Mouse (Mus musculus) midbrain, embryonic 16.5 days (tissue): ENCODE measurements around the gene Rapgef5. TPM values are rescaled to one million over a fixed set of nuclear protein-coding genes. Genes with fewer than 3 reads are reported as not detected.

Experiments
- ATAC-seq: fragments of 200-750 bp; cut with Nextera tagmentation; 2 replicates; pipeline ENCODE4 v1.8.0; 2017; ENCODE audit warnings: moderate TSS enrichment
- H3K27ac ChIP-seq: fragments of 300-500 bp; sonication (generic); 2 replicates; pipeline ENCODE4 v1.5.1; 2014; ENCODE audit warnings: mild to moderate bottlenecking, low read length, mixed read lengths
- H3K27me3 ChIP-seq: fragments of 300-500 bp; sonication (generic); 2 replicates; pipeline ENCODE4 v1.6.1; 2014; ENCODE audit warnings: low read depth, low read length, mixed read lengths; ENCODE audit not compliant: control insufficient read depth, insufficient read depth
- H3K36me3 ChIP-seq: fragments of 300-500 bp; sonication (generic); 2 replicates; pipeline ENCODE4 v1.6.1; 2014; ENCODE audit warnings: mild to moderate bottlenecking, low read length, moderate library complexity, mixed read lengths; ENCODE audit not compliant: control insufficient read depth, insufficient read depth
- H3K4me1 ChIP-seq: fragments of 300-500 bp; sonication (generic); 2 replicates; pipeline ENCODE4 v1.6.1; 2014; ENCODE audit warnings: mild to moderate bottlenecking, low read length, mixed read lengths; ENCODE audit not compliant: control insufficient read depth, insufficient read depth
- H3K4me2 ChIP-seq: fragments of 300-500 bp; sonication (generic); 2 replicates; pipeline ENCODE4 v1.6.1; 2014; ENCODE audit warnings: mild to moderate bottlenecking, low read length, mixed read lengths
- H3K4me3 ChIP-seq: fragments of 300-500 bp; sonication (generic); 2 replicates; pipeline ENCODE4 v1.5.1; 2014; ENCODE audit warnings: low read depth, mild to moderate bottlenecking, low read length, moderate library complexity, mixed read lengths
- H3K9ac ChIP-seq: fragments of 300-500 bp; sonication (generic); 2 replicates; pipeline ENCODE4 v1.6.1; 2014; ENCODE audit warnings: low read depth, low read length, mixed read lengths
- H3K9me3 ChIP-seq: fragments of 300-500 bp; sonication (generic); replicated peaks from 2 replicates; pipeline ENCODE4 v1.6.1; 2014; ENCODE audit warnings: mild to moderate bottlenecking, low read length, mixed read lengths; ENCODE audit not compliant: control insufficient read depth, poor library complexity, severe bottlenecking
- WGBS: fragments of 180-500 bp; shearing (Covaris S2); extraction: QIAGEN DNeasy Blood & Tissue Kit; methylation state at CpG from one replicate; pipeline ENCODE4 v1.1.7; 2014; 5-methylcytosine and 5-hydroxymethylcytosine counted together
- polyA plus RNA-seq: library from polyadenylated mRNA; unstranded; fragments of >200 nt; fragmentation: Nextera tagmentation; extraction: Ambion mirVana; gene quantifications from 2 replicates; pipeline ENCODE4 v1.2.1, GENCODE M21; 2015

Gene Rapgef5
- polyA plus RNA-seq, 1 experiment from 2014 or later = 37.2 TPM

DNA sequence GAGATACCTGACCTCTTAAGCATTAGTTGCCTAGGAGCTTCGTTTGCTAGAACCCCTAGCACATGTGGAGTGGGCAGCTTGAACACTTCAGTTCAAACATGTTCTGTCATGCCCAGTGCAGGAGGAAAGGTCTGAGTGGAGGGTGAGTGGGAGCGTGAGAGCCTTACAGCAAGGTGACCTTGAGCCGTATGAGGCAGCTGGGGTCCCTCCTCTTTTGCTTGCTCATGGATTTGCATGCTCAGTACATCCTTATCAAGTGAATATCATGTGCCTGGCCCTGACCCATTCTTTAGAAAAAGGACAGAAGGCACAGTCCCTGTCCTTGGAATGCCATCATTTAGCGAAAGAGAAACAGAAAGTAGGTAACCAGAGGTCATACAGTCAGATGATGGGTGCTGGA is 165.0 kb downstream of the Rapgef5 start:
- WGBS = 86% methylated on average over 4 of the region's 4 CpGs
- H3K27me3 ChIP-seq = no peaks in the 10 kb centered on the region
- H3K9ac ChIP-seq = no peak overlapping the region
- no peaks in the 10 kb centered on the region for H3K9me3 ChIP-seq
- no peaks in the 10 kb centered on the region for H3K36me3 ChIP-seq
- peaks cover 13% of the 10 kb centered on the region for H3K4me1 ChIP-seq
- H3K4me3 ChIP-seq = no peak overlapping the region
- no peak for ATAC-seq
- H3K4me2 ChIP-seq = no peak overlapping the region
- no peak overlapping the region for H3K27ac ChIP-seq

- Histone ChIP-seq H3K9ac (no peak overlapping the region), H3K27me3 (no peaks in the 10 kb centered on the region), H3K27ac (no peak overlapping the region), H3K4me1 (peaks cover 24% of the 10 kb centered on the region), H3K4me3 (no peak overlapping the region), H3K36me3 (no peaks in the 10 kb centered on the region), H3K4me2 (no peak overlapping the region), H3K9me3 (no peaks in the 10 kb centered on the region)
- 42% methylated on average over 2 of the region's 2 CpGs for WGBS
- ATAC-seq = no peak
Measured at GRCm38 (mm10) chr12:117683377-117683776, 167.1 kb downstream of the Rapgef5 start.

DNA sequence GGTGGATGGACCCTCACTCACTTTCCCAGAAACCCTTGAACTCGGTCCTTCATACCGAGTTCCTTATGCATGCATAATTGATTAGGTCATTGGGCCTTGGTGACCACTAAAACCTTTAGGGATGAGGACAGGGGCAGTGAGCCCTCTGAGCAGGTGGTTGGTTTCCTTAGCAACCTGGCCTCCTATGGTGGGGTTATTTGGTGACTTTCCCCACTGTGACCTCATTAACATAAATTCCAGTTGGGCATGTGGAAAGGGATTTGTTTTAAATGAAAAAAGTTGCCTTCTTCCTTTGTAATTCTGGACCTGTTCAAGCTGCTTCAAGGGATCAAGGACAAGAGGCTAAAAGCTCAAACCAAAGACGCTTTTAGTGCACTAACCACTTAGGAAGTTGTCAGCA is 167.7 kb downstream of the Rapgef5 start:
- no peaks in the 10 kb centered on the region for H3K36me3 ChIP-seq
- H3K4me1 ChIP-seq = peaks cover 24% of the 10 kb centered on the region
- H3K4me2 ChIP-seq = no peak overlapping the region
- H3K27me3 ChIP-seq = no peaks in the 10 kb centered on the region
- no peaks in the 10 kb centered on the region for H3K9me3 ChIP-seq
- H3K9ac ChIP-seq = no peak overlapping the region
- no peak overlapping the region for H3K4me3 ChIP-seq
- no peak overlapping the region for H3K27ac ChIP-seq
- WGBS = 11% methylated on average over 3 of the region's 3 CpGs
- no peak for ATAC-seq

- Histone ChIP-seq H3K9me3 (no peaks in the 10 kb centered on the region), H3K4me2 (no peak overlapping the region), H3K4me3 (no peak overlapping the region), H3K9ac (peak overlapping the region; percentile 37; the same call in 1 of the 2 replicates), H3K27me3 (no peaks in the 10 kb centered on the region), H3K36me3 (no peaks in the 10 kb centered on the region), H3K4me1 (peaks cover 26% of the 10 kb centered on the region), H3K27ac (no peak overlapping the region)
- ATAC-seq = no peak
- 21% methylated on average over 3 of the region's 3 CpGs for WGBS
Measured at GRCm38 (mm10) chr12:117684788-117685187, 168.5 kb downstream of the Rapgef5 start.

- H3K27me3 ChIP-seq = no peaks in the 10 kb centered on the region
Measured at GRCm38 (mm10) chr12:117685336-117685735, 169.1 kb downstream of the Rapgef5 start.

GRCm38 (mm10) chr12:117686732-117687131 is 170.5 kb downstream of the Rapgef5 start:
- H3K4me1 ChIP-seq = peaks cover 39% of the 10 kb centered on the region
- H3K4me3 ChIP-seq = no peak overlapping the region
- no peak overlapping the region for H3K27ac ChIP-seq
- no peak overlapping the region for H3K4me2 ChIP-seq
- no peaks in the 10 kb centered on the region for H3K9me3 ChIP-seq
- 28% methylated on average over 3 of the region's 3 CpGs for WGBS
- H3K36me3 ChIP-seq = no peaks in the 10 kb centered on the region
- no peak for ATAC-seq
- no peak overlapping the region for H3K9ac ChIP-seq
- H3K27me3 ChIP-seq = no peaks in the 10 kb centered on the region

More at GRCm38 (mm10) chr12:117685336-117685735, 169.1 kb downstream of the Rapgef5 start:
- Histone ChIP-seq H3K4me3 (no peak overlapping the region), H3K36me3 (no peaks in the 10 kb centered on the region), H3K9me3 (no peaks in the 10 kb centered on the region), H3K9ac (no peak overlapping the region), H3K4me2 (no peak overlapping the region), H3K27ac (no peak overlapping the region), H3K4me1 (peaks cover 29% of the 10 kb centered on the region)
- no peak for ATAC-seq

DNA sequence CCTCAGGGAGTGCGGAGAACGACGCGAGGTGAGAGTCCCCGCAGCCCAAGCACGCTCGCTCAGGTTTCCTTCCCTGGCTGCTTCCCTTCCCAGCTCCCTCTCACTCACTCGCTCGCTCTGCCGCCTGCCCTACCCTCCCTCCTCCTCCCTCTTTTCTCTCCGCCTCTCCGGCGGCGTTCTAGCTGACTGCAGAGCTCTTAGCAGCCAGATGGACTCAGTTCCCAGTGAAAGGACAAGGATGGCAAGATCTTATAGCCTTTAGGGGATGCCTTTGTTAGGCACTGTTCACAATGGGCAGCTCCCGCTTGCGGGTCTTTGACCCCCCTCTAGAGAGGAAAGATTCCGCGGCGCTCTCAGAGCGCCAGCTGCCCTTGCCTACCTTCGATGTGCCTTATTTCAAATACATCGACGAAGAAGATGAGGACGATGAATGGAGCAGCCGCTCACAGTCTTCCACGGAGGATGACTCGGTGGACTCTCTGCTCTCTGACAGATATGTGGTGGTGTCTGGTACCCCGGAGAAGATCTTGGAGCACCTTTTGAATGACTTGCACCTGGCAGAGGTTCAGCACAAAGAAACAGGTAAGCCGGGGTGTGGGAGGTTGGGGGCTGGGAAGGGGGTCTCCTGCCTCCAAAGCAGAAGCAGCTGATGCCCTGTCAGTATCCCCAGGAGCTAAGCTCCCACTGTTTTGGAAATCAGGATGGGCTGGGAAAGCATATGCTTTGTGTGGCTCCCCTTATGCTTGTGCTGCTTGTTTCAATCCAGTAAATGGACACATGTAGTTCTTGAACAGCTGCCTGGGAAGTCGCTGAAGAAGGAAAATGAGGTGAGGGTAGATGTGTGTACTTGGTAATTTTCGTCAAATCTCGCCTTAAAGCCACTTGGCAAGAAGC is 172.6 kb downstream of the Rapgef5 start:
- no peaks in the 10 kb centered on the region for H3K27me3 ChIP-seq
- no peaks in the 10 kb centered on the region for H3K9me3 ChIP-seq
- peak overlapping the region; percentile 76 for H3K9ac ChIP-seq
- H3K36me3 ChIP-seq = no peaks in the 10 kb centered on the region
- peak; percentile 90 for ATAC-seq
- peaks cover 56% of the 10 kb centered on the region for H3K4me1 ChIP-seq
- WGBS = 3% methylated on average over 31 of the region's 32 CpGs
- peak overlapping the region; percentile 59 for H3K4me2 ChIP-seq
- peak overlapping the region; percentile 95 for H3K27ac ChIP-seq
- H3K4me3 ChIP-seq = peak overlapping the region; percentile 65

GRCm38 (mm10) chr12:117691336-117691735 is 175.1 kb downstream of the Rapgef5 start:
- Histone ChIP-seq H3K4me1 (peaks cover 45% of the 10 kb centered on the region), H3K4me2 (peak overlapping the region; percentile 59), H3K36me3 (no peaks in the 10 kb centered on the region), H3K27ac (no peak overlapping the region), H3K4me3 (peak overlapping the region; percentile 65), H3K9me3 (no peaks in the 10 kb centered on the region), H3K9ac (peak overlapping the region; percentile 17; the same call in 1 of the 2 replicates), H3K27me3 (no peaks in the 10 kb centered on the region)
- WGBS = 65% methylated on average over 5 of the region's 5 CpGs
- no peak for ATAC-seq

DNA sequence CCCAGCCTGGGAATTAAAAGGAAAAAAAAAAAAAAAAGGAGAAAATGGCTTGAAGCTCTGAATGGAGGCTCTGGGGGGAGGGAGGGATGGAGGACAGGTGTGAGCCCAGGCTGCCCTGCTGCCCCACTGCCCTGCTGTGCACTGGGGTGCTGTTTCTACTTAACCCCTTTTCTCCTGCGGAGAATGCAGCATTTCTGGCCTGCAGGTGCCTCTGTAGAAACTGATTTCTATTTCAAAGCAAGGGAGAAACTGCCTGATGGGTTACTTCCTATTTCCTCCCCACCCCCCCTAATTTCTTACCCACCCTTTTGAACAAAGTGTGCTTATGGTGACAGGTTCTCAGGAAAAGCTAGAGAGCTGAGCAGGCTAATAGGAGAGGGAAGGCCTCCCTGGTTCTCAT is 176.5 kb downstream of the Rapgef5 start:
- Histone ChIP-seq H3K4me2 (peak overlapping the region; percentile 59), H3K27ac (no peak overlapping the region), H3K27me3 (no peaks in the 10 kb centered on the region), H3K36me3 (no peaks in the 10 kb centered on the region), H3K9ac (no peak overlapping the region), H3K4me1 (peaks cover 35% of the 10 kb centered on the region), H3K4me3 (peak overlapping the region; percentile 18), H3K9me3 (no peaks in the 10 kb centered on the region)
- no peak for ATAC-seq
- WGBS = 29% methylated on average over 1 of the region's 1 CpGs
